Mouse (Mus musculus): ENCODE data around the gene Cul9. TPM values are rescaled to one million over a fixed set of nuclear protein-coding genes. Genes with fewer than 3 reads are reported as not detected.
A peak's percentile ranks its signal among the peaks of the same experiment; 100 is the strongest.

Cul9 gene
- polyA plus RNA-seq, 1 experiment from 2014 or later, result 1.1 TPM

- Histone ChIP-seq H3K9me3 (ENCODE audit: control insufficient read depth, low read length) (no peaks in the 10 kb centered on the region), H3K9ac (ENCODE audit: low read depth, low read length) (no peak overlapping the region), H3K27me3 (replicated peaks; ENCODE audit: control insufficient read depth, insufficient read depth, low read length) (peaks cover 74% of the 10 kb centered on the region), H3K4me2 (peak overlapping the region; percentile 57), H3K27ac (ENCODE audit: low read depth, low read length) (no peak overlapping the region), H3K4me3 (ENCODE audit: low read depth, low read length) (peak overlapping the region; percentile 38), H3K36me3 (ENCODE audit: control insufficient read depth, insufficient read depth, low read length) (no peaks in the 10 kb centered on the region), H3K4me1 (replicated peaks; ENCODE audit: control insufficient read depth, insufficient read depth, low read length) (peaks cover 3% of the 10 kb centered on the region; the same call in 1 of the 2 replicates)
- WGBS, result 6% methylated on average over 19 of the region's 22 CpGs
- no peak for DNase-seq (ENCODE audit: low spot score)
- ATAC-seq (replicated peaks; ENCODE audit: low FRiP score), result no peak
Observed at GRCm38 (mm10) chr17:46486995-46487394, 59.2 kb downstream of the Cul9 start.

- peak overlapping the region; percentile 39 for H3K4me3 ChIP-seq (ENCODE audit: low read depth, low read length)
- H3K9ac ChIP-seq (ENCODE audit: low read depth, low read length), result peak overlapping the region; percentile 47; the same call in 1 of the 2 replicates
- H3K27ac ChIP-seq (ENCODE audit: low read depth, low read length), result no peak overlapping the region
- no peak for ATAC-seq (replicated peaks; ENCODE audit: low FRiP score)
- no peaks in the 10 kb centered on the region for H3K36me3 ChIP-seq (ENCODE audit: control insufficient read depth, insufficient read depth, low read length)
- peaks cover 73% of the 10 kb centered on the region for H3K27me3 ChIP-seq (replicated peaks; ENCODE audit: control insufficient read depth, insufficient read depth, low read length)
- DNase-seq (ENCODE audit: low spot score), result no peak
- WGBS, result 10% methylated on average over 6 of the region's 6 CpGs
- H3K9me3 ChIP-seq (ENCODE audit: control insufficient read depth, low read length), result no peaks in the 10 kb centered on the region
- peaks cover 3% of the 10 kb centered on the region; the same call in 1 of the 2 replicates for H3K4me1 ChIP-seq (replicated peaks; ENCODE audit: control insufficient read depth, insufficient read depth, low read length)
- H3K4me2 ChIP-seq, result peak overlapping the region; percentile 68
Observed at GRCm38 (mm10) chr17:46484461-46484875, 61.7 kb downstream of the Cul9 start.

- Histone ChIP-seq H3K27ac (ENCODE audit: low read depth, low read length) (no peak overlapping the region), H3K36me3 (ENCODE audit: control insufficient read depth, insufficient read depth, low read length) (no peaks in the 10 kb centered on the region), H3K9ac (ENCODE audit: low read depth, low read length) (peak overlapping the region; percentile 47), H3K4me3 (ENCODE audit: low read depth, low read length) (peak overlapping the region; percentile 39), H3K4me1 (replicated peaks; ENCODE audit: control insufficient read depth, insufficient read depth, low read length) (peaks cover 3% of the 10 kb centered on the region; the same call in 1 of the 2 replicates), H3K9me3 (ENCODE audit: control insufficient read depth, low read length) (no peaks in the 10 kb centered on the region), H3K27me3 (replicated peaks; ENCODE audit: control insufficient read depth, insufficient read depth, low read length) (peaks cover 71% of the 10 kb centered on the region), H3K4me2 (peak overlapping the region; percentile 68)
- WGBS, result 2% methylated on average over 13 of the region's 13 CpGs
- ATAC-seq (replicated peaks; ENCODE audit: low FRiP score), result no peak
- no peak for DNase-seq (ENCODE audit: low spot score)
Observed at GRCm38 (mm10) chr17:46484021-46484431, 62.2 kb downstream of the Cul9 start.

- Histone ChIP-seq H3K4me3 (ENCODE audit: low read depth, low read length) (peak overlapping the region; percentile 39), H3K27ac (ENCODE audit: low read depth, low read length) (no peak overlapping the region), H3K9me3 (ENCODE audit: control insufficient read depth, low read length) (no peaks in the 10 kb centered on the region), H3K27me3 (replicated peaks; ENCODE audit: control insufficient read depth, insufficient read depth, low read length) (peaks cover 70% of the 10 kb centered on the region), H3K9ac (ENCODE audit: low read depth, low read length) (no peak overlapping the region; the same call in 1 of the 2 replicates), H3K4me2 (peak overlapping the region; percentile 68), H3K36me3 (ENCODE audit: control insufficient read depth, insufficient read depth, low read length) (no peaks in the 10 kb centered on the region), H3K4me1 (replicated peaks; ENCODE audit: control insufficient read depth, insufficient read depth, low read length) (peaks cover 3% of the 10 kb centered on the region; the same call in 1 of the 2 replicates)
- DNase-seq (ENCODE audit: low spot score), result no peak
- 2% methylated on average over 16 of the region's 16 CpGs for WGBS
- no peak; the same call in 1 of the 2 replicates for ATAC-seq (replicated peaks; ENCODE audit: low FRiP score)
Observed at GRCm38 (mm10) chr17:46483561-46484001, 62.6 kb downstream of the Cul9 start.

- Histone ChIP-seq H3K27me3 (replicated peaks; ENCODE audit: control insufficient read depth, insufficient read depth, low read length) (peaks cover 14% of the 10 kb centered on the region), H3K36me3 (ENCODE audit: control insufficient read depth, insufficient read depth, low read length) (no peaks in the 10 kb centered on the region), H3K4me2 (no peak overlapping the region), H3K9me3 (ENCODE audit: control insufficient read depth, low read length) (no peaks in the 10 kb centered on the region), H3K9ac (ENCODE audit: low read depth, low read length) (no peak overlapping the region), H3K27ac (ENCODE audit: low read depth, low read length) (no peak overlapping the region), H3K4me1 (replicated peaks; ENCODE audit: control insufficient read depth, insufficient read depth, low read length) (no peaks in the 10 kb centered on the region), H3K4me3 (ENCODE audit: low read depth, low read length) (no peak overlapping the region)
- DNase-seq (ENCODE audit: low spot score) (no peak), ATAC-seq (replicated peaks; ENCODE audit: low FRiP score) (no peak)
- 88% methylated on average over 15 of the region's 15 CpGs for WGBS
Observed at GRCm38 (mm10) chr17:46477286-46477685, 68.9 kb downstream of the Cul9 start.

- DNase-seq (ENCODE audit: low spot score) (no peak), ATAC-seq (replicated peaks; ENCODE audit: low FRiP score) (no peak)
- Histone ChIP-seq H3K4me1 (replicated peaks; ENCODE audit: control insufficient read depth, insufficient read depth, low read length) (no peaks in the 10 kb centered on the region), H3K9me3 (ENCODE audit: control insufficient read depth, low read length) (no peaks in the 10 kb centered on the region), H3K27me3 (replicated peaks; ENCODE audit: control insufficient read depth, insufficient read depth, low read length) (peaks cover 9% of the 10 kb centered on the region), H3K27ac (ENCODE audit: low read depth, low read length) (no peak overlapping the region), H3K9ac (ENCODE audit: low read depth, low read length) (no peak overlapping the region), H3K4me3 (ENCODE audit: low read depth, low read length) (no peak overlapping the region), H3K36me3 (ENCODE audit: control insufficient read depth, insufficient read depth, low read length) (no peaks in the 10 kb centered on the region), H3K4me2 (no peak overlapping the region)
- 70% methylated on average over 8 of the region's 8 CpGs for WGBS
Observed at GRCm38 (mm10) chr17:46476601-46477000, 69.6 kb downstream of the Cul9 start.

GRCm38 (mm10) chr17:46467830-46468229 is 78.4 kb downstream of the Cul9 start:
- Histone ChIP-seq H3K4me1 (replicated peaks; ENCODE audit: control insufficient read depth, insufficient read depth, low read length) (peaks cover 3% of the 10 kb centered on the region; the same call in 1 of the 2 replicates), H3K4me2 (no peak overlapping the region), H3K27me3 (replicated peaks; ENCODE audit: control insufficient read depth, insufficient read depth, low read length) (no peaks in the 10 kb centered on the region; the same call in 1 of the 2 replicates), H3K4me3 (ENCODE audit: low read depth, low read length) (no peak overlapping the region), H3K9ac (ENCODE audit: low read depth, low read length) (no peak overlapping the region), H3K27ac (ENCODE audit: low read depth, low read length) (no peak overlapping the region), H3K9me3 (ENCODE audit: control insufficient read depth, low read length) (no peaks in the 10 kb centered on the region), H3K36me3 (ENCODE audit: control insufficient read depth, insufficient read depth, low read length) (no peaks in the 10 kb centered on the region)
- WGBS, result 75% methylated on average over 9 of the region's 9 CpGs
- DNase-seq (ENCODE audit: low spot score), result no peak
- no peak for ATAC-seq (replicated peaks; ENCODE audit: low FRiP score)

- 61% methylated on average over 5 of the region's 5 CpGs for WGBS
- Histone ChIP-seq H3K36me3 (ENCODE audit: control insufficient read depth, insufficient read depth, low read length) (no peaks in the 10 kb centered on the region), H3K4me2 (no peak overlapping the region), H3K27me3 (replicated peaks; ENCODE audit: control insufficient read depth, insufficient read depth, low read length) (peaks cover 43% of the 10 kb centered on the region), H3K27ac (ENCODE audit: low read depth, low read length) (no peak overlapping the region), H3K9me3 (ENCODE audit: control insufficient read depth, low read length) (no peaks in the 10 kb centered on the region), H3K9ac (ENCODE audit: low read depth, low read length) (no peak overlapping the region), H3K4me1 (replicated peaks; ENCODE audit: control insufficient read depth, insufficient read depth, low read length) (peaks cover 3% of the 10 kb centered on the region; the same call in 1 of the 2 replicates), H3K4me3 (ENCODE audit: low read depth, low read length) (no peak overlapping the region)
- ATAC-seq (replicated peaks; ENCODE audit: low FRiP score) (no peak), DNase-seq (ENCODE audit: low spot score) (no peak)
Observed at GRCm38 (mm10) chr17:46462226-46462625, 84.0 kb downstream of the Cul9 start.

- 12% methylated on average over 8 of the region's 8 CpGs for WGBS
- H3K9ac ChIP-seq (ENCODE audit: low read depth, low read length), result no peak overlapping the region
- peaks cover 50% of the 10 kb centered on the region for H3K27me3 ChIP-seq (replicated peaks; ENCODE audit: control insufficient read depth, insufficient read depth, low read length)
- no peak overlapping the region for H3K27ac ChIP-seq (ENCODE audit: low read depth, low read length)
- H3K4me2 ChIP-seq, result peak overlapping the region; percentile 65
- peak overlapping the region; percentile 27 for H3K4me3 ChIP-seq (ENCODE audit: low read depth, low read length)
- no peak for ATAC-seq (replicated peaks; ENCODE audit: low FRiP score)
- no peaks in the 10 kb centered on the region for H3K9me3 ChIP-seq (ENCODE audit: control insufficient read depth, low read length)
- no peaks in the 10 kb centered on the region for H3K36me3 ChIP-seq (ENCODE audit: control insufficient read depth, insufficient read depth, low read length)
- DNase-seq (ENCODE audit: low spot score), result no peak
- peaks cover 3% of the 10 kb centered on the region; the same call in 1 of the 2 replicates for H3K4me1 ChIP-seq (replicated peaks; ENCODE audit: control insufficient read depth, insufficient read depth, low read length)
Observed at GRCm38 (mm10) chr17:46461347-46461746, 84.8 kb downstream of the Cul9 start.
